Mouse (Mus musculus) MEL (cell line): ENCODE results near the gene Olfr1051. TPM values are rescaled to one million over a fixed set of nuclear protein-coding genes. Genes with fewer than 3 reads are reported as not detected.
"Not testable (repeated sequence)": the region's sequence is repeated elsewhere in the genome, so short reads cannot be mapped to it uniquely, and the experiment has no call there.

Source experiments
- DNase-seq: peaks from one replicate; pipeline ENCODE4 v3.0.0; 2011; ENCODE audit warnings: low read depth, low spot score
- H3K27ac ChIP-seq: 2 replicates; pipeline ENCODE4 v1.5.1; 2012; ENCODE audit warnings: low read depth, mild to moderate bottlenecking, control low read depth, low read length, moderate library complexity; ENCODE audit not compliant: control insufficient read depth
- H3K27me3 ChIP-seq, 2 experiments: fragments of 150-350 bp in 1 of 2; sonication (generic) in 1 of 2; 2 replicates each; pipeline ENCODE4 v1.6.1; 2012; ENCODE audit warnings: low read length in 2 of 2, mild to moderate bottlenecking in 2 of 2, improper control_type of control experiment in 1 of 2, moderate library complexity in 1 of 2; ENCODE audit not compliant: insufficient read depth in 2 of 2, control insufficient read depth in 1 of 2
- H3K36me3 ChIP-seq, 2 experiments: 2 replicates each; pipeline ENCODE4 v1.6.1; 2012 to 2014; ENCODE audit warnings: low read length in 2 of 2, improper control_type of control experiment in 1 of 2, inconsistent platforms in 1 of 2, mild to moderate bottlenecking in 1 of 2; ENCODE audit not compliant: insufficient read depth in 2 of 2, control insufficient read depth in 1 of 2
- H3K4me1 ChIP-seq, 2 experiments: fragments of 150-350 bp in 1 of 2; sonication (generic) in 1 of 2; 2 replicates each; pipeline ENCODE4 v1.6.1; 2012; ENCODE audit warnings: low read length in 2 of 2, improper control_type of control experiment in 1 of 2, mild to moderate bottlenecking in 1 of 2; ENCODE audit not compliant: insufficient read depth in 2 of 2, control insufficient read depth in 1 of 2
- H3K4me3 ChIP-seq, 2 experiments: fragments of 150-350 bp in 1 of 2; sonication (generic) in 1 of 2; 2 replicates each; pipeline ENCODE4 v1.5.1; 2012; ENCODE audit warnings: low read depth in 2 of 2, low read length in 2 of 2, mild to moderate bottlenecking in 2 of 2, moderate library complexity in 2 of 2, control low read depth in 1 of 2, improper control_type of control experiment in 1 of 2; ENCODE audit not compliant: control insufficient read depth in 1 of 2, insufficient read depth in 1 of 2
- H3K79me2 ChIP-seq: 2 replicates; pipeline ENCODE4 v1.6.1; 2012; ENCODE audit warnings: mild to moderate bottlenecking, low read length, moderate library complexity; ENCODE audit not compliant: control insufficient read depth, poor library complexity, insufficient read depth
- H3K9ac ChIP-seq: 2 replicates; pipeline ENCODE4 v1.6.1; 2012; ENCODE audit warnings: low read depth, mild to moderate bottlenecking, control low read depth, low read length, moderate library complexity; ENCODE audit not compliant: control insufficient read depth, poor library complexity, severe bottlenecking
- H3K9me3 ChIP-seq: fragments of 150-350 bp; sonication (generic); replicated peaks from 2 replicates; pipeline ENCODE4 v1.6.1; 2012; ENCODE audit warnings: mild to moderate bottlenecking, low read length, improper control_type of control experiment, moderate library complexity; ENCODE audit not compliant: insufficient read depth
- CHD1 ChIP-seq: IDR thresholded peaks from 2 replicates; pipeline ENCODE4 v1.6.1; 2012; ENCODE audit warnings: low read depth, mild to moderate bottlenecking, inconsistent platforms, low read length, improper control_type of control experiment
- CHD2 ChIP-seq: IDR thresholded peaks from 2 replicates; pipeline ENCODE4 v1.6.1; 2011; ENCODE audit warnings: low read length, improper control_type of control experiment
- ETS1 ChIP-seq: IDR thresholded peaks from 2 replicates; pipeline ENCODE4 v1.6.1; 2012; ENCODE audit warnings: low read depth, mild to moderate bottlenecking, inconsistent platforms, low read length, improper control_type of control experiment, moderate library complexity
- GABPA ChIP-seq: IDR thresholded peaks from 2 replicates; pipeline ENCODE4 v1.6.1; 2012; ENCODE audit warnings: low read depth, mild to moderate bottlenecking, inconsistent platforms, low read length, improper control_type of control experiment, moderate library complexity
- GATA1 ChIP-seq: IDR thresholded peaks from 2 replicates; pipeline ENCODE4 v1.6.1; 2011; ENCODE audit warnings: low read depth, low read length, improper control_type of control experiment
- HCFC1 ChIP-seq: IDR thresholded peaks from 2 replicates; pipeline ENCODE4 v1.6.1; 2012; ENCODE audit warnings: low read depth, mild to moderate bottlenecking, inconsistent platforms, low read length, improper control_type of control experiment, moderate library complexity
- KAT2A ChIP-seq: conservative IDR thresholded peaks from 2 replicates; pipeline ENCODE4 v1.6.1; 2012; ENCODE audit warnings: low read depth, low read length, improper control_type of control experiment, inconsistent platforms
- MAX ChIP-seq: IDR thresholded peaks from 2 replicates; pipeline ENCODE4 v1.6.1; 2011; ENCODE audit warnings: low read length, improper control_type of control experiment
- MEF2A ChIP-seq: IDR thresholded peaks from 2 replicates; pipeline ENCODE4 v1.6.1; 2014; ENCODE audit warnings: low read depth, mild to moderate bottlenecking, inconsistent platforms, low read length, improper control_type of control experiment; ENCODE audit not compliant: poor library complexity, insufficient replicate concordance, severe bottlenecking; ENCODE audit errors: extremely low read depth
- NELFE ChIP-seq: IDR thresholded peaks from 2 replicates; pipeline ENCODE4 v1.6.1; 2011; ENCODE audit warnings: low read depth, low read length, improper control_type of control experiment
- POLR2A ChIP-seq, 2 experiments: IDR thresholded peaks; 2 replicates each; pipeline ENCODE4 v1.6.1; 2011 to 2012; ENCODE audit warnings: low read length in 2 of 2, mild to moderate bottlenecking in 2 of 2, control low read depth in 1 of 2, improper control_type of control experiment in 1 of 2, low read depth in 1 of 2, moderate library complexity in 1 of 2; ENCODE audit not compliant: control insufficient read depth in 1 of 2, insufficient read depth in 1 of 2, poor library complexity in 1 of 2
- POLR2AphosphoS2 ChIP-seq: IDR thresholded peaks from 2 replicates; pipeline ENCODE4 v1.6.1; 2011; ENCODE audit warnings: low read length, improper control_type of control experiment
- POLR2AphosphoS5 ChIP-seq: IDR thresholded peaks from 2 replicates; pipeline ENCODE4 v1.6.1; 2012; ENCODE audit warnings: low read depth, borderline replicate concordance, mild to moderate bottlenecking, inconsistent platforms, low read length, moderate library complexity, mixed read lengths
- RAD21 ChIP-seq: IDR thresholded peaks from 2 replicates; pipeline ENCODE4 v1.6.1; 2011; ENCODE audit warnings: mild to moderate bottlenecking, low read depth, low read length, improper control_type of control experiment
- SIN3A ChIP-seq: IDR thresholded peaks from 2 replicates; pipeline ENCODE4 v1.6.1; 2012; ENCODE audit warnings: low read length, improper control_type of control experiment, inconsistent platforms
- SMC3 ChIP-seq: IDR thresholded peaks from 2 replicates; pipeline ENCODE4 v1.6.1; 2011; ENCODE audit warnings: low read depth, low read length, improper control_type of control experiment
- TAL1 ChIP-seq: IDR thresholded peaks from 2 replicates; pipeline ENCODE4 v1.6.1; 2012; ENCODE audit warnings: mild to moderate bottlenecking, inconsistent platforms, low read length, moderate library complexity, mixed read lengths
- ZC3H11A ChIP-seq: IDR thresholded peaks from 2 replicates; pipeline ENCODE4 v1.6.1; 2012; ENCODE audit warnings: low read depth, mild to moderate bottlenecking, inconsistent platforms, low read length, improper control_type of control experiment
- ZMIZ1 ChIP-seq: IDR thresholded peaks from 2 replicates; pipeline ENCODE4 v1.6.1; 2012; ENCODE audit warnings: low read depth, mild to moderate bottlenecking, inconsistent platforms, low read length, improper control_type of control experiment, moderate library complexity
- polyA plus RNA-seq, 2 experiments: library from polyadenylated mRNA; stranded (reverse) in 1 of 2; unstranded in 1 of 2; fragments of >175 nt in 1 of 2; fragments of >200 nt in 1 of 2; gene quantifications; 2 replicates each; pipeline versions ENCODE4 v1.2.1 to v1.2.4; 2012; ENCODE audit warnings: low replicate concordance in 2 of 2, low read depth in 1 of 2; ENCODE audit not compliant: insufficient read length in 2 of 2, insufficient read depth in 1 of 2, missing spikeins in 1 of 2
- total RNA-seq: library from RNA; depleted of rRNA; stranded (reverse); fragments of 300-350 nt; gene quantifications from 2 replicates; pipeline ENCODE4 v1.2.3, GENCODE M21; 2012; rRNA removed

Olfr1051 gene
- not detected in 2 replicates for total RNA-seq
- not detected for polyA plus RNA-seq

- not testable (repeated sequence) for H3K9ac ChIP-seq, H3K27ac ChIP-seq, H3K9me3 ChIP-seq
Measured at GRCm38 (mm10) chr2:86278988-86279387, at the start of gene Olfr1051. Olfr1051 (minus strand) TSS chr2:86279088.

DNA sequence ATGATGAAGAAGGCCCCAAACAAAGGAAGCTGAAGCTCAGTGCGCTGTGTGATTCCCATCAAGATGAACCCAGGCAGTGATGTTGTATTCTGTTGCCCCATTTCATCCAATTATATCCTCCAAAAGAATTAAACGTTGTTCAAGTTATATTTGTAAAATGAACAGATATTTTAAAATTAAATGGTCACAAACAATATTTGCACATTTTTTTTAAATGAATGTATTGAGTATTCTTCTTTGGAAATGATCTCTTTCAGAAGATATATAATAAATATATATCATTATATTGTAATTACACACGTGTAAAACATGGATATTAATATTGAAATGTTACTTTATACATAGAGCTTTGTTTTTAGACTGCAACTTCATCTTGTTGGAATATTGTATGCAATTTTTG lies 36.3 kb upstream of the Olfr1051 start, which contains the start of gene Olfr1053:
Gene Olfr1053 (minus strand): TSS at position 101 of the 400 bp plus-strand sequence.
- no peak for DNase-seq
- Histone ChIP-seq H3K79me2 (no peaks in the 10 kb centered on the region), H3K9me3 (no peaks in the 10 kb centered on the region), H3K4me1 (no peaks in the 10 kb centered on the region), H3K27ac (no peak within 1 kb of the TSS), H3K36me3 (no peaks in the 10 kb centered on the region), H3K9ac (no peak within 1 kb of the TSS), H3K4me3 (no peak within 1 kb of the TSS), H3K27me3 (no peaks in the 10 kb centered on the region)
- TF ChIP-seq TAL1, result no peak
- TF ChIP-seq CHD2, result no peak
- no peak for TF ChIP-seq GABPA
- TF ChIP-seq ZMIZ1, result no peak
- no peak for TF ChIP-seq CHD1
- TF ChIP-seq SMC3, result no peak
- TF ChIP-seq POLR2AphosphoS5, result no peak
- TF ChIP-seq ETS1, result no peak
- no peak for TF ChIP-seq MEF2A
- TF ChIP-seq POLR2AphosphoS2, result no peak
- no peak for TF ChIP-seq KAT2A
- TF ChIP-seq MAX, result no peak
- no peak for TF ChIP-seq HCFC1
- no peak for TF ChIP-seq NELFE
- TF ChIP-seq GATA1, result no peak
- TF ChIP-seq SIN3A, result no peak
- no peak for TF ChIP-seq ZC3H11A
- no peak for TF ChIP-seq POLR2A (IDR thresholded peaks at IDR 0.05; ENCODE audit: control insufficient read depth in 1 of 2, insufficient read depth in 1 of 2, low read depth in 1 of 2, low read length in 2 of 2, poor library complexity in 1 of 2)
- no peak for TF ChIP-seq RAD21

More at GRCm38 (mm10) chr2:86278988-86279387, at the start of gene Olfr1051:
- H3K4me1 ChIP-seq, H3K79me2 ChIP-seq, H3K4me3 ChIP-seq, H3K36me3 ChIP-seq, DNase-seq, H3K27me3 ChIP-seq: not testable (repeated sequence)
